ENCODE assay signal across 8 mouse cellular contexts in the genomic region with DNA sequence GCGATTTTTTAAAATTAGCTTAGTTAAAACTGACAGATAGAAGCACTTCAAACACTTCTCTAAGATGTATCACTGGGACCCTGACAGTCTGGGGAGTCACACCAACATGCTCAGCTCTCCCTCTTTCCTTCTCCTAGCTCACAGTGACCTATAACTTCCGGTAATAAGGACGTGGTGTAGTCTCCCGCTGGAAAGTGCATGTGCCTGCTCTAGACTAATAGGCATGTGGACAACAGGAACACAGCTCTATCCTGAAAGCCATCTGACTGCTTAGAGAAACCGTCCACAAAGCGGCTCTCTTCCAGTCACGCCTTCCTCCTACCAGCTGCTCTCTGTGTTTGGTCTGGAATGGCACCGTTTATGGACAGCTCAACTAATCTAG. TPM values are rescaled to one million over a fixed set of nuclear protein-coding genes. Genes with fewer than 3 reads are reported as not detected.
DNase-seq lines count a peak whose midpoint lies in the region; ATAC-seq and TF ChIP-seq lines count a peak whose summit lies in the region.

No protein-coding gene starts in this region.

- no peak overlapping the region for H3K4me2 ChIP-seq in hindbrain, embryonic 14.5 days (replicated peaks)
- H3K4me2 ChIP-seq in hindbrain, embryonic 13.5 days = no peak overlapping the region

- H3K36me3 ChIP-seq in hindbrain, embryonic 14.5 days (replicated peaks; ENCODE audit: control insufficient read depth, insufficient read depth) = no peaks in the 10 kb centered on the region
- H3K36me3 ChIP-seq in hindbrain, embryonic 13.5 days = peaks cover 7% of the 10 kb centered on the region

- no peak overlapping the region for H3K4me3 ChIP-seq in hindbrain, embryonic 14.5 days (replicated peaks; ENCODE audit: low read length)
- H3K4me3 ChIP-seq in hindbrain, embryonic 13.5 days = no peak overlapping the region
- H3K4me3 ChIP-seq in embryonic fibroblast, embryonic 13.5 days (ENCODE audit: insufficient read depth, low read length) = peak overlapping the region; percentile 8; the same call in 1 of the 2 replicates

- H3K27ac ChIP-seq in hindbrain, embryonic 14.5 days = peak overlapping the region; percentile 32; the same call in 1 of the 2 replicates
- no peak overlapping the region for H3K27ac ChIP-seq in hindbrain, embryonic 13.5 days
- peak overlapping the region; percentile 94 for H3K27ac ChIP-seq in embryonic fibroblast, embryonic 13.5 days (ENCODE audit: insufficient read depth, low read length)

- H3K9ac ChIP-seq in hindbrain, embryonic 14.5 days = no peak overlapping the region
- no peak overlapping the region for H3K9ac ChIP-seq in hindbrain, embryonic 13.5 days

- ATAC-seq in hindbrain, embryonic 14.5 days (ENCODE audit: low FRiP score) = no peak
- no peak for ATAC-seq in hindbrain, embryonic 13.5 days (ENCODE audit: low FRiP score)
- ATAC-seq in megakaryocyte progenitor cell, adult 5-6 weeks (replicated peaks; ENCODE audit: poor library complexity) = no peak
- ATAC-seq in activated CD4-positive, CD25-positive, alpha-beta regulatory T cell, adult 4 months = no peak

- no peak for TF ChIP-seq CTCF in embryonic fibroblast, embryonic 13.5 days (IDR thresholded peaks at IDR 0.05; ENCODE audit: borderline replicate concordance, insufficient read depth, low read length)

- DNase-seq in hindbrain, embryonic 14.5 days (ENCODE audit: low spot score) = no peak
- DNase-seq in MN1 (ENCODE audit: low spot score) = peak; percentile 77
- DNase-seq in left cerebral cortex, adult 8-10 months (ENCODE audit: low spot score in 2 of 2) = peak; percentile 18 to 38
- no peak for DNase-seq in spleen, adult 12 weeks (ENCODE audit: low spot score)

- H3K4me1 ChIP-seq in hindbrain, embryonic 14.5 days (replicated peaks; ENCODE audit: control insufficient read depth, insufficient read depth, low read length) = peaks cover 3% of the 10 kb centered on the region
- H3K4me1 ChIP-seq in hindbrain, embryonic 13.5 days (replicated peaks) = peaks cover 18% of the 10 kb centered on the region
- peaks cover 17% of the 10 kb centered on the region for H3K4me1 ChIP-seq in embryonic fibroblast, embryonic 13.5 days (ENCODE audit: control insufficient read depth, insufficient read depth, low read length)

- no peaks in the 10 kb centered on the region for H3K27me3 ChIP-seq in hindbrain, embryonic 14.5 days (ENCODE audit: control insufficient read depth, insufficient read depth, low read length)
- no peaks in the 10 kb centered on the region for H3K27me3 ChIP-seq in hindbrain, embryonic 13.5 days

- H3K9me3 ChIP-seq in hindbrain, embryonic 14.5 days (ENCODE audit: control insufficient read depth, low read length) = no peaks in the 10 kb centered on the region
- no peaks in the 10 kb centered on the region for H3K9me3 ChIP-seq in hindbrain, embryonic 13.5 days

- peak; percentile 47 for TF ChIP-seq POLR2A in embryonic fibroblast, embryonic 13.5 days (IDR thresholded peaks at IDR 0.05; ENCODE audit: low read depth, low read length)

- WGBS in hindbrain, embryonic 14.5 days = 69% methylated on average over 8 of the region's 8 CpGs
- 64% methylated on average over 8 of the region's 8 CpGs for WGBS in hindbrain, embryonic 13.5 days

RNA-seq across cellular contexts. Expression of a gene that starts 16.6 kb away (rescaled TPM):
- polyA plus RNA-seq in hindbrain, embryonic 14.5 days (2014; fragmentation: Nextera tagmentation; extraction: Ambion mirVana) = 3.9 and 5.7 TPM in 2 replicates
- 6.5 and 7.5 TPM in 2 replicates for polyA plus RNA-seq in hindbrain, embryonic 13.5 days (2015; fragmentation: Nextera tagmentation; extraction: Ambion mirVana)
- polyA plus RNA-seq in embryonic fibroblast, embryonic 13.5 days (2011; ENCODE audit: insufficient read length, low read depth, missing spikeins) = 28.3 and 33.8 TPM in 2 replicates
- total RNA-seq in left cerebral cortex, adult 8-10 months (2022) = 10 to 100 TPM; 15.0 to 16.7 (median 15.7) TPM
- total RNA-seq in megakaryocyte progenitor cell, adult 5-6 weeks (2015) = 2.0 and 3.2 TPM in 2 replicates
- total RNA-seq in megakaryocyte progenitor cell, adult 5-6 weeks (2017) = 1.9 and 2.1 TPM in 2 replicates
- 1 to 10 TPM; 3.3 to 4.2 TPM for polyA plus RNA-seq in activated CD4-positive, CD25-positive, alpha-beta regulatory T cell, adult 4 months (2017; shearing (Covaris generic))

Comparison
In these comparisons a context has a peak if more than half of its experiments do, and no peak if none do; other contexts are left out.
1. DNase-seq: peak in MN1 (single experiment) and left cerebral cortex, adult 8-10 months (2 of 2); none in hindbrain, embryonic 14.5 days (single experiment) and spleen, adult 12 weeks (single experiment).